In the genomic region with DNA sequence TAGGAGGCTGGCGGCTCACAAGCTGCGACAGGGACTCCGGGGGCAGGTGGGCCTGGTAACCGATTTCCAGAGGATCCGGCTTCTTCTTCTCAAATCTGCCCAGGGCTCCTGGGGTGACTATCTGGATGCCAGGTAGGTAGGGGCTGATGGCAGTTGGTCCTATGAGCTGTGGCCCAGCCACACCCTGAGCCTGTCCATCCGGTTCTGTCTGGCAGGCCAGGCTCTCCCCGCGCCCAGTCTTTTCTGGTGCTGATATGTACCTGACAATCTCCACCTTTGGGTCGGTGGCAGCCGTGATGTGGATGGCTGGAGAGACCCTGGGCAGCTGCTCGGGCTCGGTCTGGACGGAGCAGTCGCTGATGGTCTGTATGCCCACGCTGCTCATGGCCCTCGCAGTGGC, we compare ENCODE assay signal across 13 mouse cellular contexts. TPM values are rescaled to one million over a fixed set of nuclear protein-coding genes. Genes with fewer than 3 reads are reported as not detected.
DNase-seq lines count a peak whose midpoint lies in the region; ATAC-seq and TF ChIP-seq lines count a peak whose summit lies in the region.
"Had no signal": no experiment of that assay in that cellular context is flagged by ENCODE, and none has a peak within 500 bp of the region (broad histone marks: within the 10 kb centered on the region; RNA-seq: fewer than 3 reads in every experiment).

No protein-coding gene starts in this region.

- WGBS in heart, embryonic 10.5 days, result 69% methylated on average over 16 of the region's 16 CpGs
- 83% methylated on average over 16 of the region's 16 CpGs for WGBS in heart, adult 2 months
- WGBS in lung, embryonic 14.5 days, result 79% methylated on average over 16 of the region's 16 CpGs
- 82% methylated on average over 14 of the region's 16 CpGs for WGBS in embryonic facial prominence, embryonic 14.5 days
- WGBS in liver, postnatal 0 days (ENCODE audit: insufficient replicate concordance), result 60% methylated on average over 16 of the region's 16 CpGs

- no peaks in the 10 kb centered on the region for H3K9me3 ChIP-seq in heart, embryonic 10.5 days
- no peaks in the 10 kb centered on the region for H3K9me3 ChIP-seq in lung, embryonic 14.5 days (ENCODE audit: low read depth, low read length)
- 0 out of 2 replicates have a peak, but pooled peaks cover 4% of the 10 kb centered on the region for H3K9me3 ChIP-seq in embryonic facial prominence, embryonic 14.5 days (ENCODE audit: control insufficient read depth, low read length)
- no peaks in the 10 kb centered on the region for H3K9me3 ChIP-seq in liver, postnatal 0 days (ENCODE audit: low read length)

- no peak for DNase-seq in heart, embryonic 10.5 days (ENCODE audit: low spot score)
- DNase-seq in heart, adult 2 months, result no peak
- no peak for DNase-seq in lung, embryonic 14.5 days
- DNase-seq in lung, adult 18-20 months, result no peak
- peak; percentile 9 for DNase-seq in embryonic facial prominence, embryonic 14.5 days (ENCODE audit: low spot score)
- DNase-seq in liver, postnatal 0 days, result no peak
- no peak for DNase-seq in gastrocnemius, postnatal 36 days
- no peak for DNase-seq in T-cell, adult 2 months (ENCODE audit: low spot score)
- DNase-seq: adrenal gland, postnatal 14 days; cerebellum, adult 11-12 months; embryo, embryonic 11 days; kidney, postnatal 10 days had no signal

- no peaks in the 10 kb centered on the region for H3K79me2 ChIP-seq in heart, adult 2 months (replicated peaks; ENCODE audit: control insufficient read depth, insufficient read depth, low read length)

- H3K4me2 ChIP-seq in lung, embryonic 14.5 days, result peak overlapping the region; percentile 67; the same call in 1 of the 2 replicates
- H3K4me2 ChIP-seq in embryonic facial prominence, embryonic 14.5 days (ENCODE audit: low read depth, low read length), result peak overlapping the region; percentile 57; the same call in 1 of the 2 replicates
- peak overlapping the region; percentile 70 for H3K4me2 ChIP-seq in liver, postnatal 0 days (ENCODE audit: low read depth, low read length)
- H3K4me2 ChIP-seq: midbrain, embryonic 11.5 days had no signal

- peaks cover 66% of the 10 kb centered on the region for H3K4me1 ChIP-seq in heart, embryonic 10.5 days
- no peaks in the 10 kb centered on the region for H3K4me1 ChIP-seq in heart, adult 2 months (ENCODE audit: control insufficient read depth, insufficient read depth, low read length)
- H3K4me1 ChIP-seq in lung, embryonic 14.5 days (ENCODE audit: insufficient read depth), result 0 out of 2 replicates have a peak, but pooled peaks cover 5% of the 10 kb centered on the region
- peaks cover 16% of the 10 kb centered on the region for H3K4me1 ChIP-seq in embryonic facial prominence, embryonic 14.5 days (ENCODE audit: control insufficient read depth, insufficient read depth, low read length)
- H3K4me1 ChIP-seq in liver, postnatal 0 days (ENCODE audit: insufficient read depth), result peaks cover 24% of the 10 kb centered on the region

- H3K4me3 ChIP-seq in heart, embryonic 10.5 days, result peak overlapping the region; percentile 53
- no peak overlapping the region for H3K4me3 ChIP-seq in heart, adult 2 months
- no peak overlapping the region for H3K4me3 ChIP-seq in lung, embryonic 14.5 days (ENCODE audit: low read depth, low read length)
- H3K4me3 ChIP-seq in embryonic facial prominence, embryonic 14.5 days (ENCODE audit: low read depth, low read length), result no peak overlapping the region
- H3K4me3 ChIP-seq in liver, postnatal 0 days (ENCODE audit: low read depth, low read length), result peak overlapping the region; percentile 32; the same call in 1 of the 2 replicates

- no peak overlapping the region for H3K9ac ChIP-seq in heart, adult 2 months (ENCODE audit: low read depth, low read length)
- H3K9ac ChIP-seq in lung, embryonic 14.5 days, result peak overlapping the region; percentile 49; the same call in 1 of the 2 replicates
- peak overlapping the region; percentile 8; the same call in 1 of the 2 replicates for H3K9ac ChIP-seq in embryonic facial prominence, embryonic 14.5 days (ENCODE audit: low read depth, low read length)
- H3K9ac ChIP-seq in liver, postnatal 0 days (replicated peaks), result no peak overlapping the region

- peaks cover 83% of the 10 kb centered on the region for H3K27me3 ChIP-seq in heart, embryonic 10.5 days (ENCODE audit: insufficient read depth, poor library complexity, severe bottlenecking)
- H3K27me3 ChIP-seq in heart, adult 2 months (ENCODE audit: control insufficient read depth, insufficient read depth, low read length), result peaks cover 1% of the 10 kb centered on the region; the same call in 1 of the 2 replicates
- H3K27me3 ChIP-seq in lung, embryonic 14.5 days (ENCODE audit: insufficient read depth, low read length), result peaks cover 4% of the 10 kb centered on the region; the same call in 1 of the 2 replicates
- no peaks in the 10 kb centered on the region; the same call in 1 of the 2 replicates for H3K27me3 ChIP-seq in embryonic facial prominence, embryonic 14.5 days (replicated peaks; ENCODE audit: control insufficient read depth, insufficient read depth, low read length)
- H3K27me3 ChIP-seq in liver, postnatal 0 days (ENCODE audit: insufficient read depth, low read length), result peaks cover 16% of the 10 kb centered on the region; the same call in 1 of the 2 replicates

- H3K27ac ChIP-seq in heart, embryonic 10.5 days, result peak overlapping the region; percentile 85
- no peak overlapping the region for H3K27ac ChIP-seq in heart, adult 2 months
- H3K27ac ChIP-seq in lung, embryonic 14.5 days (ENCODE audit: low read depth), result no peak overlapping the region
- H3K27ac ChIP-seq in embryonic facial prominence, embryonic 14.5 days (replicated peaks; ENCODE audit: low read depth, low read length), result no peak overlapping the region
- no peak overlapping the region for H3K27ac ChIP-seq in liver, postnatal 0 days (ENCODE audit: low read depth)

- intact Hi-C loops in heart, adult 2 months (cut with DNase I), result no loop called here
- intact Hi-C loops in gastrocnemius, postnatal 36 days (cut with DNase I), result no loop called here

- no peak for TF ChIP-seq POLR2A in heart, adult 2 months (IDR thresholded peaks at IDR 0.05; ENCODE audit: insufficient read depth, low read depth, low read length)

- peaks cover 3% of the 10 kb centered on the region; the same call in 1 of the 2 replicates for H3K36me3 ChIP-seq in heart, embryonic 10.5 days
- no peaks in the 10 kb centered on the region for H3K36me3 ChIP-seq in heart, adult 2 months (ENCODE audit: control insufficient read depth, insufficient read depth, low read length)
- no peaks in the 10 kb centered on the region for H3K36me3 ChIP-seq in lung, embryonic 14.5 days (ENCODE audit: insufficient read depth)
- no peaks in the 10 kb centered on the region for H3K36me3 ChIP-seq in embryonic facial prominence, embryonic 14.5 days (ENCODE audit: control insufficient read depth, insufficient read depth, low read length)
- no peaks in the 10 kb centered on the region for H3K36me3 ChIP-seq in liver, postnatal 0 days (replicated peaks; ENCODE audit: insufficient read depth, low read length)

- TF ChIP-seq EP300 in heart, adult 2 months (IDR thresholded peaks at IDR 0.05; ENCODE audit: insufficient read depth, low read depth, low read length), result no peak
- no peak for TF ChIP-seq EP300 in liver, postnatal 0 days (IDR thresholded peaks at IDR 0.05; ENCODE audit: low read depth)

- no peak for TF ChIP-seq CTCF in heart, adult 2 months (IDR thresholded peaks at IDR 0.05)
- TF ChIP-seq CTCF in lung, embryonic 14.5 days (IDR thresholded peaks at IDR 0.05; ENCODE audit: low read depth), result no peak
- TF ChIP-seq CTCF in liver, postnatal 0 days (IDR thresholded peaks at IDR 0.05; ENCODE audit: low read depth), result no peak

- no peak for ATAC-seq in lung, embryonic 14.5 days (ENCODE audit: insufficient read depth)
- no peak for ATAC-seq in embryonic facial prominence, embryonic 14.5 days (ENCODE audit: low read depth)
- ATAC-seq in liver, postnatal 0 days, result no peak

RNA-seq across cellular contexts. Expression of a gene that starts 15.8 kb away (rescaled TPM):
- 80.7 and 84.4 TPM in 2 replicates for polyA plus RNA-seq in heart, embryonic 10.5 days (2016; fragmentation: Nextera tagmentation; extraction: Ambion mirVana)
- total RNA-seq in heart, adult 2 months (2021), result 10 to 100 TPM; 37.6 to 39.3 TPM
- polyA plus RNA-seq in heart, adult 2 months (2012; rRNA removed), result 58.0 and 92.7 TPM in 2 replicates
- 49.4 and 49.9 TPM in 2 replicates for polyA plus RNA-seq in lung, embryonic 14.5 days (2014; fragmentation: Nextera tagmentation; extraction: Ambion mirVana)
- polyA plus RNA-seq in embryonic facial prominence, embryonic 14.5 days (2014; fragmentation: Nextera tagmentation; extraction: Ambion mirVana), result 39.9 and 48.6 TPM in 2 replicates
- 67.7 and 75.2 TPM in 2 replicates for polyA plus RNA-seq in liver, postnatal 0 days (2015; fragmentation: Nextera tagmentation; extraction: Ambion mirVana)
- total RNA-seq in gastrocnemius, postnatal 36 days (2021), result 10 to 100 TPM; 26.0 to 31.0 TPM

RNA-seq across cellular contexts. Expression of a gene that starts 27.0 kb away (rescaled TPM):
- polyA plus RNA-seq in heart, embryonic 10.5 days (2016; fragmentation: Nextera tagmentation; extraction: Ambion mirVana), result 31.8 and 33.1 TPM in 2 replicates
- total RNA-seq in heart, adult 2 months (2021), result 10 to 100 TPM; 79.3 to 86.7 TPM
- polyA plus RNA-seq in heart, adult 2 months (2012; rRNA removed), result 114 and 126 TPM in 2 replicates
- 27.9 and 30.9 TPM in 2 replicates for polyA plus RNA-seq in lung, embryonic 14.5 days (2014; fragmentation: Nextera tagmentation; extraction: Ambion mirVana)
- 22.9 and 30.2 TPM in 2 replicates for polyA plus RNA-seq in embryonic facial prominence, embryonic 14.5 days (2014; fragmentation: Nextera tagmentation; extraction: Ambion mirVana)
- 45.2 and 50.1 TPM in 2 replicates for polyA plus RNA-seq in liver, postnatal 0 days (2015; fragmentation: Nextera tagmentation; extraction: Ambion mirVana)
- total RNA-seq in gastrocnemius, postnatal 36 days (2021), result 100 to 1,000 TPM; 141 to 153 TPM

RNA-seq across cellular contexts. Expression of a gene that starts 29.9 kb away (rescaled TPM):
- 1.6 TPM in 2 replicates for polyA plus RNA-seq in heart, embryonic 10.5 days (2016; fragmentation: Nextera tagmentation; extraction: Ambion mirVana)
- total RNA-seq in heart, adult 2 months (2021), result not detected
- polyA plus RNA-seq in heart, adult 2 months (2012; rRNA removed), result 0.59 TPM in 1 of 2 replicates, not detected in the other
- 0.18 and 0.20 TPM in 2 replicates for polyA plus RNA-seq in lung, embryonic 14.5 days (2014; fragmentation: Nextera tagmentation; extraction: Ambion mirVana)
- polyA plus RNA-seq in embryonic facial prominence, embryonic 14.5 days (2014; fragmentation: Nextera tagmentation; extraction: Ambion mirVana), result 0.89 and 1.5 TPM in 2 replicates
- polyA plus RNA-seq in liver, postnatal 0 days (2015; fragmentation: Nextera tagmentation; extraction: Ambion mirVana), result 81.4 and 93.0 TPM in 2 replicates
- not detected for total RNA-seq in gastrocnemius, postnatal 36 days (2021)

RNA-seq across cellular contexts. Expression of a gene that starts 57.2 kb away (rescaled TPM):
- polyA plus RNA-seq in heart, embryonic 10.5 days (2016; fragmentation: Nextera tagmentation; extraction: Ambion mirVana), result 2.5 and 3.2 TPM in 2 replicates
- total RNA-seq in heart, adult 2 months (2021), result 1 to 10 TPM; 1.5 to 2.0 TPM
- 3.1 and 5.1 TPM in 2 replicates for polyA plus RNA-seq in heart, adult 2 months (2012; rRNA removed)
- 3.1 and 3.4 TPM in 2 replicates for polyA plus RNA-seq in lung, embryonic 14.5 days (2014; fragmentation: Nextera tagmentation; extraction: Ambion mirVana)
- 4.1 and 4.6 TPM in 2 replicates for polyA plus RNA-seq in embryonic facial prominence, embryonic 14.5 days (2014; fragmentation: Nextera tagmentation; extraction: Ambion mirVana)
- 0.59 and 0.86 TPM in 2 replicates for polyA plus RNA-seq in liver, postnatal 0 days (2015; fragmentation: Nextera tagmentation; extraction: Ambion mirVana)
- 1 to 10 TPM; 1.5 to 2.6 TPM for total RNA-seq in gastrocnemius, postnatal 36 days (2021)

Comparison
In these comparisons a context has a peak if more than half of its experiments do, and no peak if none do; other contexts are left out.
1. H3K4me3 ChIP-seq: peak in heart, embryonic 10.5 days (single experiment) and liver, postnatal 0 days (single experiment); none in heart, adult 2 months (single experiment), lung, embryonic 14.5 days (single experiment) and embryonic facial prominence, embryonic 14.5 days (single experiment).
2. H3K9ac ChIP-seq: peak in lung, embryonic 14.5 days (single experiment) and embryonic facial prominence, embryonic 14.5 days (single experiment); none in heart, adult 2 months (single experiment) and liver, postnatal 0 days (single experiment).
3. RNA of a gene that starts 29.9 kb away (polyA plus RNA-seq): 81.4 to 93.0 TPM in liver, postnatal 0 days; 1.6 TPM in heart, embryonic 10.5 days, 0.89 to 1.5 TPM in embryonic facial prominence, embryonic 14.5 days, 0.59 TPM in heart, adult 2 months and 0.18 to 0.20 TPM in lung, embryonic 14.5 days; every median in the first group is over 10 times any median in the second.
4. Peak in every context shown above with its lines, with median percentiles within 50 percentile points of each other: H3K4me2 ChIP-seq.